Mouse (Mus musculus) ES-CJ7 (cell line): Measurements from ENCODE around the gene Zfp976.

Experiments used
- DNase-seq: peaks from one replicate; pipeline ENCODE4 v3.0.0; 2011; ENCODE audit warnings: low read depth, low spot score

Gene Zfp976

GRCm38 (mm10) chr7:42642152-42643115 is at the start of gene Zfp976:
Gene Zfp976 (minus strand): TSS chr7:42642588.
- DNase-seq = peak; percentile 92

GRCm38 (mm10) chr7:42680081-42680480 is 37.7 kb upstream of the Zfp976 start:
- peak; percentile 68 for DNase-seq

- DNase-seq = peak; percentile 96
Observed at GRCm38 (mm10) chr7:42679646-42680045, 37.3 kb upstream of the Zfp976 start.

- DNase-seq = peak; percentile 71
Observed at GRCm38 (mm10) chr7:42660140-42660539, 17.8 kb upstream of the Zfp976 start.

- DNase-seq = peak; percentile 53
Observed at GRCm38 (mm10) chr7:42655211-42655610, 12.8 kb upstream of the Zfp976 start.

- DNase-seq = peak; percentile 26
Observed at GRCm38 (mm10) chr7:42643120-42643620, 782 bp upstream of the Zfp976 start.

GRCm38 (mm10) chr7:42631031-42631430 is 11.4 kb downstream of the Zfp976 start:
- peak; percentile 52 for DNase-seq

- peak; percentile 51 for DNase-seq
Observed at GRCm38 (mm10) chr7:42595666-42596065, 46.7 kb downstream of the Zfp976 start.

GRCm38 (mm10) chr7:42592413-42592812 is 50.0 kb downstream of the Zfp976 start, which contains the start of gene Zfp977:
Gene Zfp977 (minus strand): TSS chr7:42592547.
- DNase-seq = peak; percentile 86

- peak; percentile 30 for DNase-seq
Observed at GRCm38 (mm10) chr7:42591311-42591710, 51.1 kb downstream of the Zfp976 start.

- no peak for DNase-seq
Observed at GRCm38 (mm10) chr7:42578488-42578887, 63.9 kb downstream of the Zfp976 start, which contains the start of gene Gm21028. Gene Gm21028 (minus strand): TSS chr7:42578588.
